18 mouse cellular contexts compared by ENCODE assay signal in genomic region chr14:23573385-23573784, GRCm38 (mm10).
DNase-seq lines count a peak whose midpoint lies in the region; ATAC-seq and TF ChIP-seq lines count a peak whose summit lies in the region.
"Had no signal": no experiment of that assay in that cellular context is flagged by ENCODE, and none has a peak within 500 bp of the region (broad histone marks: within the 10 kb centered on the region; RNA-seq: fewer than 3 reads in every experiment).

No protein-coding gene starts in this region.

- H3K27ac ChIP-seq in forebrain, embryonic 14.5 days (ENCODE audit: low read depth, low read length) = no peak overlapping the region
- H3K27ac ChIP-seq in forebrain, postnatal 0 days (ENCODE audit: low read depth, low read length) = no peak overlapping the region
- H3K27ac ChIP-seq in neural tube, embryonic 13.5 days (replicated peaks) = peak overlapping the region; percentile 62
- H3K27ac ChIP-seq in neural tube, embryonic 15.5 days (replicated peaks) = no peak overlapping the region
- H3K27ac ChIP-seq: embryonic facial prominence, embryonic 10.5 days; forebrain, embryonic 13.5 days; heart, embryonic 13.5 days; hindbrain, postnatal 0 days had no signal

- H3K9ac ChIP-seq in forebrain, embryonic 14.5 days (ENCODE audit: low read length) = no peak overlapping the region
- H3K9ac ChIP-seq in forebrain, postnatal 0 days = no peak overlapping the region
- no peak overlapping the region for H3K9ac ChIP-seq in neural tube, embryonic 13.5 days
- no peak overlapping the region for H3K9ac ChIP-seq in neural tube, embryonic 15.5 days (replicated peaks)
- H3K9ac ChIP-seq: forebrain, embryonic 13.5 days; heart, embryonic 13.5 days had no signal

- no peaks in the 10 kb centered on the region for H3K36me3 ChIP-seq in forebrain, embryonic 14.5 days (ENCODE audit: control insufficient read depth, insufficient read depth, low read length)
- H3K36me3 ChIP-seq in forebrain, postnatal 0 days (ENCODE audit: insufficient read depth) = no peaks in the 10 kb centered on the region
- H3K36me3 ChIP-seq in neural tube, embryonic 13.5 days = no peaks in the 10 kb centered on the region
- H3K36me3 ChIP-seq in neural tube, embryonic 15.5 days = no peaks in the 10 kb centered on the region
- H3K36me3 ChIP-seq: embryonic facial prominence, embryonic 10.5 days; heart, embryonic 13.5 days had no signal

- no peaks in the 10 kb centered on the region for H3K27me3 ChIP-seq in forebrain, embryonic 14.5 days (replicated peaks; ENCODE audit: control insufficient read depth, insufficient read depth, low read length)
- no peaks in the 10 kb centered on the region for H3K27me3 ChIP-seq in forebrain, postnatal 0 days (ENCODE audit: insufficient read depth, low read length)
- no peaks in the 10 kb centered on the region for H3K27me3 ChIP-seq in neural tube, embryonic 13.5 days
- H3K27me3 ChIP-seq in neural tube, embryonic 15.5 days (replicated peaks) = no peaks in the 10 kb centered on the region

- no peak overlapping the region for H3K4me3 ChIP-seq in forebrain, embryonic 14.5 days (ENCODE audit: low read depth, low read length)
- no peak overlapping the region for H3K4me3 ChIP-seq in forebrain, postnatal 0 days (ENCODE audit: low read depth, low read length)
- no peak overlapping the region for H3K4me3 ChIP-seq in neural tube, embryonic 13.5 days
- H3K4me3 ChIP-seq in neural tube, embryonic 15.5 days (replicated peaks) = no peak overlapping the region
- H3K4me3 ChIP-seq: embryonic facial prominence, embryonic 10.5 days; forebrain, embryonic 13.5 days; heart, embryonic 13.5 days had no signal

- ATAC-seq in forebrain, embryonic 14.5 days = no peak
- no peak for ATAC-seq in forebrain, postnatal 0 days
- ATAC-seq in neural tube, embryonic 13.5 days (ENCODE audit: low read depth) = no peak
- no peak for ATAC-seq in neural tube, embryonic 15.5 days (ENCODE audit: low FRiP score)
- ATAC-seq: forebrain, embryonic 13.5 days; hindbrain, postnatal 0 days; Patski had no signal

- TF ChIP-seq CTCF in forebrain, postnatal 0 days (IDR thresholded peaks at IDR 0.05; ENCODE audit: low read depth) = no peak

- no peaks in the 10 kb centered on the region; the same call in 1 of the 2 replicates for H3K4me1 ChIP-seq in forebrain, embryonic 14.5 days (ENCODE audit: control insufficient read depth, insufficient read depth, low read length)
- no peaks in the 10 kb centered on the region for H3K4me1 ChIP-seq in forebrain, postnatal 0 days (ENCODE audit: insufficient read depth)
- H3K4me1 ChIP-seq in neural tube, embryonic 13.5 days (replicated peaks) = peaks cover 26% of the 10 kb centered on the region
- H3K4me1 ChIP-seq in neural tube, embryonic 15.5 days = peaks cover 20% of the 10 kb centered on the region
- H3K4me1 ChIP-seq: embryonic facial prominence, embryonic 10.5 days; forebrain, embryonic 13.5 days had no signal

- 59% methylated on average over 3 of the region's 3 CpGs for WGBS in forebrain, embryonic 14.5 days
- 33% methylated on average over 3 of the region's 3 CpGs for WGBS in forebrain, postnatal 0 days
- 43% methylated on average over 3 of the region's 3 CpGs for WGBS in neural tube, embryonic 13.5 days
- 42% methylated on average over 3 of the region's 3 CpGs for WGBS in neural tube, embryonic 15.5 days

- no peak overlapping the region for H3K4me2 ChIP-seq in forebrain, embryonic 14.5 days (ENCODE audit: low read length)
- no peak overlapping the region for H3K4me2 ChIP-seq in forebrain, postnatal 0 days (ENCODE audit: low read depth)
- H3K4me2 ChIP-seq in neural tube, embryonic 13.5 days = no peak overlapping the region
- H3K4me2 ChIP-seq in neural tube, embryonic 15.5 days = no peak overlapping the region
- H3K4me2 ChIP-seq: forebrain, embryonic 13.5 days; heart, embryonic 13.5 days had no signal

- no peaks in the 10 kb centered on the region for H3K9me3 ChIP-seq in forebrain, embryonic 14.5 days (replicated peaks; ENCODE audit: control insufficient read depth, low read length)
- no peaks in the 10 kb centered on the region for H3K9me3 ChIP-seq in forebrain, postnatal 0 days (ENCODE audit: low read length)
- H3K9me3 ChIP-seq in neural tube, embryonic 13.5 days = no peaks in the 10 kb centered on the region
- H3K9me3 ChIP-seq in neural tube, embryonic 15.5 days (replicated peaks) = no peaks in the 10 kb centered on the region
- H3K9me3 ChIP-seq: embryonic facial prominence, embryonic 10.5 days; forebrain, embryonic 13.5 days; heart, embryonic 13.5 days had no signal

- DNase-seq in adrenal gland, adult (ENCODE audit: inconsistent age in 2 of 2, low spot score in 1 of 2) = peak; percentile 42 to 73
- DNase-seq in adrenal gland, postnatal 10 days = no peak
- peak; percentile 16 for DNase-seq in forebrain, embryonic 14.5 days (ENCODE audit: low spot score)
- DNase-seq in forebrain, postnatal 0 days = no peak
- DNase-seq in Muller cell, postnatal 12 days (ENCODE audit: inconsistent ontology term) = peak; percentile 30
- no peak for DNase-seq in B cell, adult 2 months
- DNase-seq: cerebellum, adult 2 months; cerebellum, postnatal 10 days; gastrocnemius, postnatal 36 days; heart, postnatal 36 days; kidney, adult 11 months had no signal

Comparison
In these comparisons a context has a peak if more than half of its experiments do, and no peak if none do; other contexts are left out.
1. DNase-seq: peak in adrenal gland, adult (2 of 2), forebrain, embryonic 14.5 days (single experiment) and Muller cell, postnatal 12 days (single experiment); none in adrenal gland, postnatal 10 days (single experiment), forebrain, postnatal 0 days (single experiment) and B cell, adult 2 months (0 of 2).